Mouse (Mus musculus) v-Abl transformed pro-B cells (cell line): ENCODE measurements around the gene 4930447C04Rik.

Experiments
- in situ Hi-C, 2 experiments: fragments of 400-800 bp; cut with MboI; formaldehyde crosslinking; loops; one replicate each; pipeline ENCODE4 v1.15.1; 2025; ENCODE audit not compliant: unreplicated experiment in 2 of 2

Gene 4930447C04Rik

GRCm38 (mm10) chr12:72940071-72940821 is at the start of gene 4930447C04Rik:
4930447C04Rik (minus strand) TSS chr12:72940774.
- in situ Hi-C loops: no loop called here

- in situ Hi-C loops: loop anchor here (25.0 kb wide), 2 partner anchors 296 to 1221 kb away; no protein-coding TSS in a partner anchor
Measured at GRCm38 (mm10) chr12:72983071-72983857, 42.7 kb upstream of the 4930447C04Rik start.

GRCm38 (mm10) chr12:72982616-72983015 is 42.0 kb upstream of the 4930447C04Rik start:
- in situ Hi-C loops: loop anchor here (25.0 kb wide), 2 partner anchors 295 to 1220 kb away; no protein-coding TSS in a partner anchor

GRCm38 (mm10) chr12:72979236-72979635 is 38.7 kb upstream of the 4930447C04Rik start:
- in situ Hi-C loops: loop anchor here (5.0 to 25.0 kb wide), 8 partner anchors 137 to 1217 kb away; partner anchors contain the start of gene Dhrs7 (in 1 of the 2)

DNA sequence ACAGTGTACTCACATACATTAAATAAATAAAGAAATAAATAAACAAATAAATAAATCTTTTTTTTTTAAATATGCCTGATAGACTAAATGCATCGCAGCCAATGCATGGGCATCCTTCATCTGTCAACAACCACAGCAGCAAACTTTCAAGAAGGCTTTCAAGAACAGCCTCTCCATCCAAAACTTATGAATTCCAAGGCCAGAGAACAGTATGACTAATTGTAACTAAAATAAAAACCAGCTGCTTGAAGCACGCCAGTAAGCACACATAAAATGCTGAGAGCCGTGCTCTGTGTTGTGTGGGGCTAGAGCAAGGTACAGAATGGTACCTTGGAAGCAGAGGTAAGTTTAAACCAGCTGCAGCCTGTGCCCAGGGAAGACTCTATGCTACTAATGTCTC is 37.3 kb upstream of the 4930447C04Rik start:
- in situ Hi-C loops: loop anchor here (5.0 to 25.0 kb wide), 8 partner anchors 136 to 1216 kb away; partner anchors contain the start of gene Dhrs7 (in 1 of the 2)

- in situ Hi-C loops: loop anchor here (5.0 to 25.0 kb wide), 8 partner anchors 134 to 1214 kb away; partner anchors contain the start of gene Dhrs7 (in 1 of the 2)
Measured at GRCm38 (mm10) chr12:72976718-72977117, 36.1 kb upstream of the 4930447C04Rik start.

DNA sequence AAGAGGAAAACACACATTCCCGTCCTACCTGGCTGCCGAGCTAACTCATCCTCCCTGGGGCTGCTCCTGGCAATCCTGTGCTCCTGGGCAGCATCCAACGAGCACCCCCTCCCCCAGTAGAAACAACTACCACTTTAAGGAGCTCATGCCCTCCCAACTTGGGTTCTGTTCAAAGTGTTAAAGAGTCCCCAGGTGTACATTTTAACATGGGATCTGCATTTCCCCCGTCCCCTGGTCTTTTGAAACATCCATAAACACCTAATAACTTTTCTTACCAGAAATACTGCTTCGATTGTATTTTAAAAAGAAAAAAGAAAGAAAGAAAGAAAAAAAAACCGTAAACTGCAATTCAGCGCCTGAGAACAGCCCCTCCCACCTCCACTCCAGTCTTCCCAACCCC is 35.6 kb upstream of the 4930447C04Rik start:
- in situ Hi-C loops: loop anchor here (5.0 to 25.0 kb wide), 8 partner anchors 134 to 1214 kb away; partner anchors contain the start of gene Dhrs7 (in 1 of the 2)

DNA sequence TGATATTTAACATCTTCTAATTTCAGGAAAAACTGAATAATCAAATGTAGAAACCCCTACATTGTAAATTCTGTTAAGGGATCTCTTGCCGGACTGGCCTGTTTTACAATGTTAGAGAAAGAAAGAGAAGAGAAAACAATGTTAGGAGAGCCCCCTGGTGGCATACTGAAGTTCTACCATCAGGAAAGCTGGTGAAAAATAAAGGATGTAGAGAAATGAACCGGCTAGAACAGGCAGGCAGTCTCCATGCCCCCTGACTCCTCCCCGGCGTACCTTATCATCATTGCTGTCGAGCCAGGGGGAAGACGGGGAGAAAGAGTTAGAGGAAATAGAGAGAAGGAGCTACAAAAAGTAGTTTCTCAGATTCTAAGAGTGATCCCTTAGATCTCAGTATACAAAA is 32.6 kb upstream of the 4930447C04Rik start:
- in situ Hi-C loops: loop anchor here (5.0 to 10.0 kb wide), 4 partner anchors 126 to 868 kb away; partner anchors contain the start of gene Dhrs7 (in 1 of the 2)

DNA sequence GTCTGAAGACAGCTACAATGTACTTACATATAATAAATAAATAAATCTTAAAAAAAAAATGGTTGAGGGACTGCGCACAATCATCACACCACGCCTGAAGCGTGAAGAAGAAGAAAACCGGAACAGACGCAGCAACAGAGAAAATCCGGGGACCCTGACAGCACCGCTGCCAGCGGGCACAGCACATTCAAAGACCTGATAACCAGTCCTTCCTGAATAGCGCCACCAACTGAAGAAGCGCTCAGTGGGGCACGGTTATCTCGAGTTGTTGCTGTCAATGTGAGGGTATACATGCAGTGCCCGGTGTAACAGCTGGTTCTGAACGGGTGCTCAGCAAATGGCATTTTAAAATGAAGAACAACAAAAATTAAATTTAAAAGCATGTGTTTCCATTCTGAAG is 30.0 kb upstream of the 4930447C04Rik start:
- in situ Hi-C loops: loop anchor here (5.0 to 10.0 kb wide), 4 partner anchors 123 to 866 kb away; partner anchors contain the start of gene Dhrs7 (in 1 of the 2)

DNA sequence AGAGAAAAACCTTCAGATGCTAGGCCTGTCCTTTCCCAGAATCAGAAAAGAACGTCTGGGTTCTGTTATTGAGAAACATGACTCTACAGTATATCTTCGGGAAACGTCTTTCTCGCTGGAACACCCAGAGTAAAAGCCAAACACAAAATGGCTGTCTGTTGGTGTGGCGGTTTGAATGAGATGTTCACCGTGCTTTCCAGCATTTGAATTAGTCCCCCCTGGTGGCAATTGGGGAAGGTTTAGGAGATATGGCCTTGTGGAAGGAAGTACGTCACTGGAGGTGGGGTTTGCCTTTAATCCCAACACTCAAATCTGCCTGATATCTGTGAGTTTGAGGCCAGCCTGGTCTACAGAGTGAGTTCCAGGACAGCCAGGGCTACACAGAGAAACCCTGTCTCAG is 27.0 kb upstream of the 4930447C04Rik start:
- in situ Hi-C loops: no loop called here

- in situ Hi-C loops: no loop called here
Measured at GRCm38 (mm10) chr12:72962761-72963160, 22.2 kb upstream of the 4930447C04Rik start.

- in situ Hi-C loops: no loop called here
Measured at GRCm38 (mm10) chr12:72958446-72958845, 17.9 kb upstream of the 4930447C04Rik start.

DNA sequence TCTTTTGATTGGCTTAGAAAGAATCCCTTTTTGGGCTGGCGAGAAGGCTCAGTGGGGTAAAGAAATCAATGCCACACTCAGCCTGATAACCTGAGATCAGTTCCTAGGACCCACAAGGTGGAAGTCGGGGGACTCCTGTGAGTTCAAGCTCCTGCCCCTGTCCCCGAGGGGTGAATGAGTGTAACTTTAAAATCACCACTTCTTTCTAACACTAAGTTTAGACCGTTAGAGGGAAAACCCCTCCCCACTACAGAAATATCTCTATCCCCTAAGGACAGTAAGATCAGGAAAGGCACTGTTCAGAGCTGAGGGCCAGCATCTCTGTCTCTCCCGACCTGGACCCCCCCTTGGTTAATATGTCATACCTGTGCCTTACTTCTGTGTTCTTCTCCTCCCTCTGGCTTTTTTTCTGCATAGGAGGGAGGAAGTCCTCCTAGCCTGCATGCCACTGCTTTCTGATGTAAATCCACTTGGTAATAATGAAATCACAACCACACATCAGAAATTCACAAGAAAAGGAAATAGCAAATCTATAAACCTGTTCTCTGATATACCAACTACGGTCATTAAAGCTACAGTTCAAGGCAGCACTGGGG is 17.4 kb upstream of the 4930447C04Rik start:
- in situ Hi-C loops: no loop called here

DNA sequence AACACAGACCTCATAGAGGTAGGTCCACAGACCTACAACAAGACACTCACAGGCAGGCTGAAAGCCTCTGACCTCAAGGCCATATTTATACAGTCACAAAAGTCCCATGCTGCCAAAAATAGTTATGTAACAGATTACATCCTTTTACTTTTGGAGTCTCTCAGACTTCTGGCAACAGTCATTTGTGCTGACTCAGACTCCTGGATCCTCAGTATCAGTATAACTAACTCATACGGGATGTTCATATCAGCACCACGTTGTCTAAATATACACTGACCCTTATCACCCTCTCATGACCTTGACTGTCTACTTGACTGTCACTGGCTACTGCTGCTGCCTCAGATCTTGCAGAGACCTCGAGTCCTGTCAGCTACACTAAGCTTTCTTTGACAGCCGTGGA is 14.3 kb upstream of the 4930447C04Rik start:
- in situ Hi-C loops: no loop called here

DNA sequence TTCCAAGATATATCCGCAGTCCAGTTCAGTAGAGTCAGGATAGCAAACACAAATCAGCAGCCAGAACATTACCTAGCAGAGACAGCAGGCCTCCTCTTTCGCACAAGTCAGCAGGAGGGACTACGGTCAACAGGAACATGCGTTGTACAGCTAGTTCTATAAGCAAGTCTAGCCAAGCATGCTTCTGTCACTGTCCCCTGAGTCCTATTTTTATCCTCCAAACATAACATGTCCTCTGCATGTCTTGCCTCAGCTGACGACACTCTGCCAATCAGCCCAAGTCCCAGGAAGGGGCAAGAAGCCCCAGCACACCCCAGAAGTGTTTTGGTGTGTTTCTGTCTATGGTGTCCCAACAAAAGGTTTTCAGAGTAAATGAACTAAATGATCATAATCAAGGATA is 13.3 kb upstream of the 4930447C04Rik start:
- in situ Hi-C loops: no loop called here

DNA sequence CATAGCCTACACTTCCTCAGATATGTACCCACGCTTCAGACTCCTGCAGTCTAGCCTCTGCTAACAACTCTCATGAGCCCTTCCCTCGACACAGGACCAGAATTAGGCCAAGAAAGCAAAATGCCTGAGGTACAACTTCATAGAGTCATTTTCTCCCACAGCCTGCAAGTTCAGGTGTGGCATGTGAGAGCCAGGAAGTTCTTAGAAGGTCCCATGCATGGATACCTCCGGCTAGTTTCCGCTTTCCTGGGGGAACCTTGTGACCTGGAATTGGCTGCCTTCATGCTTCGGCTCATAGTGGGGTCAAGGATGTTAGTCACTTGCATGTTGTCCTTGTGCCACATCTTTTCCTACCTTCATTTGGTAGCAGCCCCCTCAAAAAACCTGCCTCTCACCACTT is 12.5 kb upstream of the 4930447C04Rik start:
- in situ Hi-C loops: no loop called here

GRCm38 (mm10) chr12:72947335-72947734 is 6.8 kb upstream of the 4930447C04Rik start:
- in situ Hi-C loops: no loop called here

DNA sequence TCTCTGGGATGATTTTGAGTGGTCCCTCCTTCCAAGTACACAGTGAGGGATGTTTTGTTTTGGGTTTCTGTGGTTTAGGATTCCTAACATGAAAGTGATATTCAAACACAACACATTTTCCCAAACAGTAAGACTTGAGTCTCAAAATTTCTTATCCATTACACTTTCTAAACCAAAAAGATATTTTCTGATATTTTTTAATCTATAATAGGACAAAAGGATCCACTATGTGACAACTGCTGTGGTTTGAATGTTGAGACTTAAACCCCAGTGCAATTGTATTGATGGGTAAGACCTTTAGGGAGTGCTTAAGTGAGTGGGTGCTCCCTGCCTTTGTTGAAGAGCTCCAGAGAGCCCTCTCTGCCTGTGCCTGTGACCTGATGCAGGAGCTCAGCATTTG is 6.2 kb upstream of the 4930447C04Rik start:
- in situ Hi-C loops: no loop called here

DNA sequence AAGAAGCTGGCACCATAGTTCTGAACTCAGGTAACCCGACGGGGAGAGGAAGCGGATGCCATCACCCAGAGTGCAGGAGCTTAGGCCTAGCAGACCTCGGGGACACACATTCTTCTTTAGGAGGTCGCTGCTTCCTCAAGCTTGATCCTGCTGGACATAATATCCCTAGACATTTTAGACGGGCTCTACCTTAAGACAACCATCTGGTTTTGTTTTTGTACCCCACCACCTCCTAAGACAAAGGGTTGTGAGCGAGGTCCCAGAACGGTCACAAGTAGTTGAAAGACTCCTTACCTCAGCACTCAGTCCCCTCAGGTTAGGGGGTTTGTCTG is 5.5 kb upstream of the 4930447C04Rik start:
- in situ Hi-C loops: no loop called here

- in situ Hi-C loops: no loop called here
Measured at GRCm38 (mm10) chr12:72945301-72946063, 4.9 kb upstream of the 4930447C04Rik start.
